In genomic region chr9:42339151-42339550, GRCm38 (mm10) we compare ENCODE assay signal across 34 mouse cellular contexts.
"Had no signal": no experiment of that assay in that cellular context is flagged by ENCODE, and none has a peak within 500 bp of the region (broad histone marks: within the 10 kb centered on the region; RNA-seq: fewer than 3 reads in every experiment).

No protein-coding gene starts in this region.

- ATAC-seq: hindbrain, embryonic 16.5 days; hindbrain, postnatal 0 days; inflammation-experienced regulatory T-cells, adult 6 months; intestine, embryonic 15.5 days; intestine, embryonic 16.5 days; intestine, postnatal 0 days had no signal

- H3K27me3 ChIP-seq: heart, embryonic 15.5 days; hindbrain, embryonic 12.5 days; hindbrain, embryonic 15.5 days; intestine, embryonic 15.5 days; kidney, embryonic 15.5 days had no signal

- H3K4me3 ChIP-seq: heart, embryonic 10.5 days; heart, embryonic 12.5 days; heart, embryonic 13.5 days; heart, embryonic 15.5 days; hindbrain, embryonic 10.5 days; hindbrain, embryonic 12.5 days; hindbrain, embryonic 13.5 days; hindbrain, embryonic 15.5 days; intestine, embryonic 15.5 days; kidney, embryonic 15.5 days; layer of hippocampus, adult 2 months had no signal

- H3K36me3 ChIP-seq: heart, embryonic 10.5 days; heart, embryonic 12.5 days; heart, embryonic 13.5 days; heart, embryonic 15.5 days; hindbrain, embryonic 10.5 days; hindbrain, embryonic 12.5 days; hindbrain, embryonic 13.5 days; hindbrain, embryonic 15.5 days; intestine, embryonic 15.5 days; kidney, embryonic 15.5 days had no signal

- DNase-seq: heart, postnatal 10 days; heart, postnatal 14 days; heart, postnatal 36 days; heart, postnatal 4 days; kidney, adult 11 months; kidney, adult 18-20 months; kidney, adult 2 months; kidney, adult 8-10 months; kidney, adult 9 months; kidney, postnatal 10 days; kidney, postnatal 14 days; kidney, postnatal 25 days; kidney, postnatal 4 days; layer of hippocampus, adult 9-11 months; layer of hippocampus, postnatal 36 days had no signal

- H3K9ac ChIP-seq: heart, embryonic 12.5 days; heart, embryonic 13.5 days; heart, embryonic 15.5 days; hindbrain, embryonic 12.5 days; hindbrain, embryonic 13.5 days; hindbrain, embryonic 14.5 days; hindbrain, embryonic 15.5 days; intestine, embryonic 15.5 days; kidney, embryonic 15.5 days had no signal

- H3K9me3 ChIP-seq: heart, embryonic 10.5 days; heart, embryonic 12.5 days; heart, embryonic 13.5 days; heart, embryonic 15.5 days; hindbrain, embryonic 10.5 days; hindbrain, embryonic 12.5 days; hindbrain, embryonic 13.5 days; hindbrain, embryonic 15.5 days; intestine, embryonic 15.5 days; kidney, embryonic 15.5 days had no signal

- H3K4me2 ChIP-seq: heart, embryonic 11.5 days; heart, embryonic 12.5 days; heart, embryonic 13.5 days; heart, embryonic 15.5 days; hindbrain, embryonic 12.5 days; hindbrain, embryonic 13.5 days; hindbrain, embryonic 14.5 days; hindbrain, embryonic 15.5 days; intestine, embryonic 15.5 days; kidney, embryonic 15.5 days had no signal

- H3K4me1 ChIP-seq: hindbrain, embryonic 15.5 days; intestine, embryonic 15.5 days had no signal

- H3K27ac ChIP-seq: heart, embryonic 10.5 days; heart, embryonic 13.5 days; heart, embryonic 15.5 days; hindbrain, embryonic 10.5 days; hindbrain, embryonic 12.5 days; hindbrain, embryonic 13.5 days; hindbrain, embryonic 14.5 days; hindbrain, embryonic 15.5 days; hindbrain, postnatal 0 days; intestine, embryonic 15.5 days; kidney, embryonic 15.5 days; kidney, postnatal 0 days; layer of hippocampus, adult 2 months had no signal
